Mouse (Mus musculus): Measurements from ENCODE around the gene Greb1. TPM values are rescaled to one million over a fixed set of nuclear protein-coding genes. Genes with fewer than 3 reads are reported as not detected.
A peak's percentile ranks its signal among the peaks of the same experiment; 100 is the strongest.
"Not testable (repeated sequence)": the region's sequence is repeated elsewhere in the genome, so short reads cannot be mapped to it uniquely, and the experiment has no call there.

Greb1 gene
- total and polyA plus RNA-seq, 3 experiments: 0.87 TPM; not detected in 2

GRCm38 (mm10) chr12:16717653-16718052, 83.0 kb downstream of the Greb1 start:
- no peak overlapping the region for H3K4me3 ChIP-seq (ENCODE audit: low read depth, low read length)
- DNase-seq (ENCODE audit: low spot score) (peak; percentile 6), ATAC-seq (ENCODE audit: extremely low read depth, insufficient number of reproducible peaks, low FRiP score, poor library complexity, severe bottlenecking) (no peak; the same call in 1 of the 2 replicates)
- no peaks in the 10 kb centered on the region for H3K36me3 ChIP-seq (replicated peaks)
- H3K4me1 ChIP-seq (ENCODE audit: insufficient read depth, low read depth, low read length): no peaks in the 10 kb centered on the region
- no peak for TF ChIP-seq GATA2 (IDR thresholded peaks at IDR 0.05; ENCODE audit: borderline replicate concordance, low read depth, low read length)
- no peak for TF ChIP-seq GATA1 (IDR thresholded peaks at IDR 0.05; ENCODE audit: borderline replicate concordance, low read length)
- no peak for TF ChIP-seq POLR2AphosphoS5 (IDR thresholded peaks at IDR 0.05; ENCODE audit: insufficient replicate concordance, low read depth, low read length)
- TF ChIP-seq CTCF (IDR thresholded peaks at IDR 0.05; ENCODE audit: low read depth, low read length): peak; percentile 65; the same call in 1 of the 2 replicates
- TF ChIP-seq TAL1 (conservative IDR thresholded peaks at IDR 0.05; ENCODE audit: low read depth, low read length): no peak
- peaks cover 5% of the 10 kb centered on the region; the same call in 1 of the 2 replicates for H3K27me3 ChIP-seq (ENCODE audit: insufficient read depth, low read length)
- no peaks in the 10 kb centered on the region for H3K9me3 ChIP-seq (replicated peaks)

- H3K4me1 ChIP-seq (ENCODE audit: insufficient read depth, low read depth, low read length): no peaks in the 10 kb centered on the region; the same call in 1 of the 2 replicates
- ATAC-seq (ENCODE audit: extremely low read depth, insufficient number of reproducible peaks, low FRiP score, poor library complexity, severe bottlenecking) (no peak), DNase-seq (ENCODE audit: low spot score) (no peak)
- no peaks in the 10 kb centered on the region for H3K36me3 ChIP-seq (replicated peaks)
- no peak overlapping the region for H3K4me3 ChIP-seq (ENCODE audit: low read depth, low read length)
- H3K27me3 ChIP-seq (ENCODE audit: insufficient read depth, low read length): peaks cover 9% of the 10 kb centered on the region; the same call in 1 of the 2 replicates
- TF ChIP-seq TAL1 (conservative IDR thresholded peaks at IDR 0.05; ENCODE audit: low read depth, low read length) (no peak), GATA2 (IDR thresholded peaks at IDR 0.05; ENCODE audit: borderline replicate concordance, low read depth, low read length) (no peak), POLR2AphosphoS5 (IDR thresholded peaks at IDR 0.05; ENCODE audit: insufficient replicate concordance, low read depth, low read length) (no peak), CTCF (IDR thresholded peaks at IDR 0.05; ENCODE audit: low read depth, low read length) (no peak), GATA1 (IDR thresholded peaks at IDR 0.05; ENCODE audit: borderline replicate concordance, low read length) (no peak)
- no peaks in the 10 kb centered on the region for H3K9me3 ChIP-seq (replicated peaks)
Observed at GRCm38 (mm10) chr12:16714616-16715015, 86.1 kb downstream of the Greb1 start.

- DNase-seq (ENCODE audit: low spot score): no peak
- Histone ChIP-seq H3K4me1 (ENCODE audit: insufficient read depth, low read depth, low read length) (no peaks in the 10 kb centered on the region), H3K36me3 (replicated peaks) (no peaks in the 10 kb centered on the region), H3K4me3 (ENCODE audit: low read depth, low read length) (no peak overlapping the region), H3K27me3 (ENCODE audit: insufficient read depth, low read length) (peaks cover 11% of the 10 kb centered on the region; the same call in 1 of the 2 replicates), H3K9me3 (replicated peaks) (no peaks in the 10 kb centered on the region)
- TF ChIP-seq GATA1 (IDR thresholded peaks at IDR 0.05; ENCODE audit: borderline replicate concordance, low read length): no peak
- no peak for TF ChIP-seq POLR2AphosphoS5 (IDR thresholded peaks at IDR 0.05; ENCODE audit: insufficient replicate concordance, low read depth, low read length)
- no peak for TF ChIP-seq GATA2 (IDR thresholded peaks at IDR 0.05; ENCODE audit: borderline replicate concordance, low read depth, low read length)
- no peak for TF ChIP-seq TAL1 (conservative IDR thresholded peaks at IDR 0.05; ENCODE audit: low read depth, low read length)
- TF ChIP-seq CTCF (IDR thresholded peaks at IDR 0.05; ENCODE audit: low read depth, low read length): no peak
- no peak for ATAC-seq (ENCODE audit: extremely low read depth, insufficient number of reproducible peaks, low FRiP score, poor library complexity, severe bottlenecking)
Observed at GRCm38 (mm10) chr12:16698691-16699090, 102.0 kb downstream of the Greb1 start.

- H3K4me1 ChIP-seq (ENCODE audit: insufficient read depth, low read depth, low read length): no peaks in the 10 kb centered on the region
- no peak for DNase-seq (ENCODE audit: low spot score)
- no peaks in the 10 kb centered on the region for H3K36me3 ChIP-seq (replicated peaks)
- no peak overlapping the region for H3K4me3 ChIP-seq (ENCODE audit: low read depth, low read length)
- ATAC-seq (ENCODE audit: extremely low read depth, insufficient number of reproducible peaks, low FRiP score, poor library complexity, severe bottlenecking): no peak
- no peaks in the 10 kb centered on the region for H3K9me3 ChIP-seq (replicated peaks)
- peaks cover 8% of the 10 kb centered on the region; the same call in 1 of the 2 replicates for H3K27me3 ChIP-seq (ENCODE audit: insufficient read depth, low read length)
- no peak for TF ChIP-seq TAL1 (conservative IDR thresholded peaks at IDR 0.05; ENCODE audit: low read depth, low read length)
- no peak for TF ChIP-seq POLR2AphosphoS5 (IDR thresholded peaks at IDR 0.05; ENCODE audit: insufficient replicate concordance, low read depth, low read length)
- no peak for TF ChIP-seq GATA1 (IDR thresholded peaks at IDR 0.05; ENCODE audit: borderline replicate concordance, low read length)
- TF ChIP-seq GATA2 (IDR thresholded peaks at IDR 0.05; ENCODE audit: borderline replicate concordance, low read depth, low read length): no peak
- no peak for TF ChIP-seq CTCF (IDR thresholded peaks at IDR 0.05; ENCODE audit: low read depth, low read length)
Observed at GRCm38 (mm10) chr12:16696146-16696545, 104.5 kb downstream of the Greb1 start.

GRCm38 (mm10) chr12:16695252-16695651, 105.4 kb downstream of the Greb1 start:
- not testable (repeated sequence) for H3K4me3 ChIP-seq (ENCODE audit: low read depth, low read length); H3K27me3 ChIP-seq (ENCODE audit: insufficient read depth, low read length); ATAC-seq (ENCODE audit: extremely low read depth, insufficient number of reproducible peaks, low FRiP score, poor library complexity, severe bottlenecking); H3K4me1 ChIP-seq (ENCODE audit: insufficient read depth, low read depth, low read length); H3K36me3 ChIP-seq (replicated peaks); H3K9me3 ChIP-seq (replicated peaks); DNase-seq (ENCODE audit: low spot score)

- DNase-seq (ENCODE audit: low spot score) (no peak), ATAC-seq (ENCODE audit: extremely low read depth, insufficient number of reproducible peaks, low FRiP score, poor library complexity, severe bottlenecking) (no peak)
- no peak for TF ChIP-seq TAL1 (conservative IDR thresholded peaks at IDR 0.05; ENCODE audit: low read depth, low read length)
- TF ChIP-seq POLR2AphosphoS5 (IDR thresholded peaks at IDR 0.05; ENCODE audit: insufficient replicate concordance, low read depth, low read length): no peak
- TF ChIP-seq CTCF (IDR thresholded peaks at IDR 0.05; ENCODE audit: low read depth, low read length): no peak
- Histone ChIP-seq H3K27me3 (ENCODE audit: insufficient read depth, low read length) (peaks cover 8% of the 10 kb centered on the region; the same call in 1 of the 2 replicates), H3K36me3 (replicated peaks) (no peaks in the 10 kb centered on the region), H3K9me3 (replicated peaks) (no peaks in the 10 kb centered on the region), H3K4me3 (ENCODE audit: low read depth, low read length) (no peak overlapping the region), H3K4me1 (ENCODE audit: insufficient read depth, low read depth, low read length) (no peaks in the 10 kb centered on the region)
Observed at GRCm38 (mm10) chr12:16694783-16695182, 105.9 kb downstream of the Greb1 start.

DNA sequence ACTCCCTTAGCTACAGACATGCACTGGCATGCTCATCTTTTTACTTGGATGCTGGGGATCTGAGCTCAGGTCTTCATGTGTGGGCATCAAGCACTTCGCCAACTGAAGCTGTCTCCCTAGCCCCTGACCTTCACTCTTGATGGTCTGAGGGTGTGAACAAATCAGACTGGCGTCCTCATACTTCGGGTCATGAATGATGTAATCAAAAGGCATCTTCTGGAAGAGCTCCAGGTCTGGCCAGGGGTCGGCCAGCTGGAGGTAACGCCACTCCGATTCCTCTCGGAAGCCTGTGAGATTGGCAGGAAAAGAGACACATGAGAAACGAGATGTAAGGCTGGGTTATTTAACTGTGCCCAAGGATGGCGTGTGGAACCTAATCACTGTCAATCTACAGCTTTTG, 110.1 kb downstream of the Greb1 start:
- TF ChIP-seq POLR2AphosphoS5 (IDR thresholded peaks at IDR 0.05; ENCODE audit: insufficient replicate concordance, low read depth, low read length): no peak
- no peak for TF ChIP-seq GATA2 (IDR thresholded peaks at IDR 0.05; ENCODE audit: borderline replicate concordance, low read depth, low read length)
- TF ChIP-seq TAL1 (conservative IDR thresholded peaks at IDR 0.05; ENCODE audit: low read depth, low read length): no peak
- TF ChIP-seq CTCF (IDR thresholded peaks at IDR 0.05; ENCODE audit: low read depth, low read length): no peak
- TF ChIP-seq GATA1 (IDR thresholded peaks at IDR 0.05; ENCODE audit: borderline replicate concordance, low read length): no peak
- ATAC-seq (ENCODE audit: extremely low read depth, insufficient number of reproducible peaks, low FRiP score, poor library complexity, severe bottlenecking) (no peak), DNase-seq (ENCODE audit: low spot score) (no peak)
- Histone ChIP-seq H3K27me3 (ENCODE audit: insufficient read depth, low read length) (no peaks in the 10 kb centered on the region), H3K9me3 (replicated peaks) (no peaks in the 10 kb centered on the region), H3K4me1 (ENCODE audit: insufficient read depth, low read depth, low read length) (no peaks in the 10 kb centered on the region), H3K36me3 (replicated peaks) (no peaks in the 10 kb centered on the region), H3K4me3 (ENCODE audit: low read depth, low read length) (no peak overlapping the region)

All from G1E (cell line).